Mouse (Mus musculus) layer of hippocampus, adult 2 months (tissue): Measurements from ENCODE around the gene Spc24. TPM values are rescaled to one million over a fixed set of nuclear protein-coding genes. Genes with fewer than 3 reads are reported as not detected.
A peak's percentile ranks its signal among the peaks of the same experiment; 100 is the strongest.
"Not testable (repeated sequence)": the region's sequence is repeated elsewhere in the genome, so short reads cannot be mapped to it uniquely, and the experiment has no call there.

Source experiments
- DNase-seq, 2 experiments: peaks; one replicate each; pipeline ENCODE4 v3.0.0; 2022; ENCODE audit warnings: low spot score in 2 of 2
- H3K27ac ChIP-seq: fragments of 200-600 bp; 2 replicates; pipeline ENCODE4 v1.8.1; 2022
- H3K4me3 ChIP-seq: fragments of 200-600 bp; 2 replicates; pipeline ENCODE4 v1.8.1; 2022; ENCODE audit warnings: mild to moderate bottlenecking
- CTCF ChIP-seq: fragments of 200-600 bp; conservative IDR thresholded peaks from 2 replicates; pipeline ENCODE4 v1.8.1; 2022; ENCODE audit warnings: antibody characterized with exemption, mild to moderate bottlenecking, moderate library complexity
- total RNA-seq, 2 experiments: library from RNA; stranded (reverse); gene quantifications; 2 replicates each; pipeline ENCODE4 v1.2.3; 2021

The Spc24 gene
- total RNA-seq, 2 experiments from 2014 or later = 2.2 to 2.9 TPM

- Histone ChIP-seq H3K27ac (no peak overlapping the region), H3K4me3 (no peak overlapping the region)
- TF ChIP-seq CTCF = no peak
- no peak for DNase-seq
Observed at GRCm38 (mm10) chr9:21774353-21774752, 14.2 kb upstream of the Spc24 start.

GRCm38 (mm10) chr9:21773396-21773795, 13.3 kb upstream of the Spc24 start:
- H3K27ac ChIP-seq, DNase-seq, H3K4me3 ChIP-seq: not testable (repeated sequence)

GRCm38 (mm10) chr9:21769558-21770183, 9.6 kb upstream of the Spc24 start:
- DNase-seq = no peak
- Histone ChIP-seq H3K27ac (peak overlapping the region; percentile 57; the same call in 1 of the 2 replicates), H3K4me3 (no peak overlapping the region)
- TF ChIP-seq CTCF = no peak

GRCm38 (mm10) chr9:21768511-21769411, 8.7 kb upstream of the Spc24 start:
- no peak overlapping the region for H3K4me3 ChIP-seq
- DNase-seq = no peak
- TF ChIP-seq CTCF = no peak
- peak overlapping the region; percentile 57 for H3K27ac ChIP-seq

- no peak for TF ChIP-seq CTCF
- Histone ChIP-seq H3K27ac (no peak overlapping the region), H3K4me3 (no peak overlapping the region)
- no peak for DNase-seq
Observed at GRCm38 (mm10) chr9:21767896-21768295, 7.8 kb upstream of the Spc24 start.

GRCm38 (mm10) chr9:21764084-21764999, 4.2 kb upstream of the Spc24 start:
- no peak overlapping the region for H3K4me3 ChIP-seq
- H3K27ac ChIP-seq = no peak overlapping the region
- no peak for DNase-seq
- TF ChIP-seq CTCF = 0 out of 2 replicates have a peak, but pooled peaks have one; percentile 14

- no peak for DNase-seq
- no peak for TF ChIP-seq CTCF
- Histone ChIP-seq H3K27ac (no peak overlapping the region), H3K4me3 (no peak overlapping the region)
Observed at GRCm38 (mm10) chr9:21762135-21762534, 2.0 kb upstream of the Spc24 start.

- TF ChIP-seq CTCF = no peak
- peak overlapping the region; percentile 71 for H3K4me3 ChIP-seq
Observed at GRCm38 (mm10) chr9:21759718-21760117, 385 bp downstream of the Spc24 start.

GRCm38 (mm10) chr9:21758576-21759529, 1.2 kb downstream of the Spc24 start:
- DNase-seq = no peak
- TF ChIP-seq CTCF = no peak
- H3K4me3 ChIP-seq = no peak overlapping the region

More at GRCm38 (mm10) chr9:21759718-21760117, 385 bp downstream of the Spc24 start:
- H3K27ac ChIP-seq = no peak overlapping the region; the same call in 1 of the 2 replicates
- DNase-seq = no peak

GRCm38 (mm10) chr9:21754516-21755321, 5.4 kb downstream of the Spc24 start:
- Histone ChIP-seq H3K4me3 (no peak overlapping the region), H3K27ac (no peak overlapping the region)
- no peak for TF ChIP-seq CTCF
- no peak for DNase-seq

More at GRCm38 (mm10) chr9:21758576-21759529, 1.2 kb downstream of the Spc24 start:
- H3K27ac ChIP-seq = no peak overlapping the region

GRCm38 (mm10) chr9:21754003-21754402, 6.1 kb downstream of the Spc24 start:
- no peak for TF ChIP-seq CTCF
- Histone ChIP-seq H3K4me3 (no peak overlapping the region), H3K27ac (no peak overlapping the region)
- DNase-seq = no peak
